Mouse (Mus musculus) spleen, adult 2 months (tissue): ENCODE data around the gene Cks1b. TPM values are rescaled to one million over a fixed set of nuclear protein-coding genes. Genes with fewer than 3 reads are reported as not detected.
"Not testable (repeated sequence)": the region's sequence is repeated elsewhere in the genome, so short reads cannot be mapped to it uniquely, and the experiment has no call there.

Experiments used
- DNase-seq, 2 experiments: peaks; one replicate each; pipeline versions ENCODE4 v3.0.0 to v3.0.0-alpha.2; 2012 to 2021; ENCODE audit warnings: low spot score in 2 of 2, low read depth in 1 of 2
- H3K27ac ChIP-seq: fragments of 200-500 bp; 2 replicates; pipeline ENCODE4 v1.5.1; 2012; ENCODE audit warnings: low read length, inconsistent platforms; ENCODE audit not compliant: insufficient read depth
- H3K27me3 ChIP-seq: fragments of 200-500 bp; 2 replicates; pipeline ENCODE4 v1.6.1; 2012; ENCODE audit warnings: mild to moderate bottlenecking, moderate library complexity, low read length, inconsistent platforms; ENCODE audit not compliant: control insufficient read depth, insufficient read depth
- H3K36me3 ChIP-seq: fragments of 200-500 bp; 2 replicates; pipeline ENCODE4 v1.6.1; 2012; ENCODE audit warnings: mild to moderate bottlenecking, low read length, inconsistent platforms; ENCODE audit not compliant: control insufficient read depth, insufficient read depth
- H3K4me1 ChIP-seq: fragments of 200-500 bp; 2 replicates; pipeline ENCODE4 v1.6.1; 2011; ENCODE audit warnings: inconsistent platforms; ENCODE audit not compliant: control insufficient read depth, insufficient read depth, insufficient read length
- H3K4me3 ChIP-seq: fragments of 200-500 bp; 2 replicates; pipeline ENCODE4 v1.5.1; 2011; ENCODE audit warnings: mild to moderate bottlenecking, inconsistent platforms; ENCODE audit not compliant: insufficient read depth, insufficient read length; ENCODE audit errors: extremely low read depth
- CTCF ChIP-seq: fragments of 200-500 bp; IDR thresholded peaks from 2 replicates; pipeline ENCODE4 v1.5.1; 2011; ENCODE audit warnings: mild to moderate bottlenecking, inconsistent platforms; ENCODE audit not compliant: insufficient read depth, insufficient read length, insufficient replicate concordance; ENCODE audit errors: extremely low read depth
- POLR2A ChIP-seq: fragments of 200-500 bp; IDR thresholded peaks from 2 replicates; pipeline ENCODE4 v1.6.1; 2011; ENCODE audit warnings: low read depth, low read length, inconsistent platforms
- WGBS: fragments of 180-500 bp; shearing (Covaris S2); methylation state at CpG from one replicate; pipeline ENCODE4 v1.1.7; 2018; 5-methylcytosine and 5-hydroxymethylcytosine counted together
- polyA plus RNA-seq: library from polyadenylated mRNA; depleted of rRNA; stranded (reverse); fragments of >200 nt; gene quantifications from 2 replicates; pipeline ENCODE4 v1.2.3, GENCODE M21; 2012

Gene Cks1b
- polyA plus RNA-seq, 1 experiment, result 20.6 TPM

DNA sequence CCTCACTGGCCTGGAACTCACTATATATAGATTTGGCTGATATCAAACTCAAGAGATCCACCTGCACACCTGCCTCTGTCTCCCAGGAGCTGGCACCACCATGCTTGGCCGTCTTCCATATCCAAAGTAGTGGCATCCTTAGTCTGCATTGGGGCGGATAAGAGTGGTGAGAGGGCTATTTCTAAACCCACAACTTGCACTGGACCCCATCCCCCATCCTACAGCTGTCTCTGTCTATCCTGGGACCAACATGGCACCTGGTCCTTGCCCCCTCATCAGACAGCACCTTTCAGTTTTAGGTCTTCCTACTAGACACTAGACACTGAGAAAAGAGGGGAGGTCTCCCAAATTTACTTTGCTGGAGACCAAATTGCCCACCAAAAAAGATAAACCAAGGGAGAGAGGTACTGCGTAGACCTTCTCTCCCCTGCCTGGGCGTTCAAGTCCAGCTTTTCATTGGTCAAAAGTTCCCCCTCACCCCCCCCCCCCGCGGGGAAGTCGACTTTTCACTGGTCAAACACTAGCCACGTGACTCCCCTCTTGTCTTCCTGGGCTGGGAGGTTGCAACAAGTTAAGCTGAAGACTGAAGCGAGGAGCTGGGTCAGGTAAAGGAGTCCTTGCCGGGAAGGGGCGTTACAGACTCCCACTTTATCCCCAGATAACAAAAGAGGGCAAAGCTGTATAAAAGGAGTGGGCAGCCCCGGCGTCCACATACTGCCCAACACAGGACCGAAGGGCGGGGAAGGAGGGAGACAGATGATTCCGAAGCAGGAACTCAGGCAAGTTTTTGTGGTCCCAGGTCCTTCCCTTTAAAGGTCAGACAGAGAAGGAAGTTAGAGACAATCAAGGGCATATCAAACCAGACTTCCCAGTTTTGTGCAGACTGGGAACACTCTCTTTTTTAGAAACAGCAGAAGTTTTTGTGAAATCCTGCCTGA, 18.3 kb upstream of the Cks1b start, which contains the start of gene Pbxip1:
TSS of gene Pbxip1 (plus strand) at position 531 of the 938 bp plus-strand sequence.
- H3K4me3 ChIP-seq, result peak within 1 kb of the TSS; percentile 86
- H3K36me3 ChIP-seq, result peaks cover 13% of the 10 kb centered on the region
- H3K27me3 ChIP-seq, result no peaks in the 10 kb centered on the region
- peaks cover 7% of the 10 kb centered on the region; the same call in 1 of the 2 replicates for H3K4me1 ChIP-seq
- DNase-seq, result peak; percentile 68 to 70
- TF ChIP-seq CTCF (no peak), POLR2A (peak; percentile 44; the same call in 1 of the 2 replicates)
- H3K27ac ChIP-seq, result peak within 1 kb of the TSS; percentile 87
- 7% methylated on average over 16 of the region's 16 CpGs for WGBS

DNA sequence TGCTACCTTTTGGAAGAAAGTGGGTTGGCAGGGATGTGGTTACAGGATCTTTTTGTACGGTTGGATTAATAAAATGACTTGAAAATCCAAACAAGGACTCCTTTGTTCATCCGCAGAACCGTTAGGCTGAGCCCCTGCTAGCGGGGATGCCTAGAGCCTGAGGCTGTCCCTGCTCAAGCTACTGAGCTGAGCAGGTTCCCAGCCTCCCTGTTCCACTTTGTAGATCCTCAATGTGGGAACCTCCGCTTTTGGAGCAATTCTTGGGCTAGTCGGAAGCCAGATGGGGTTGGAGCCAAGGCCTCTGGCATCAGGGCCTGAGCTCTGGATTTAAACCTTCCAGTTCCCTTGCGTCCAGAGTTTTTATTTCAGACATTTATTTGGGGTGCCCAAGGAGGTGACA, 16.9 kb upstream of the Cks1b start:
- Histone ChIP-seq H3K4me1 (peaks cover 10% of the 10 kb centered on the region; the same call in 1 of the 2 replicates), H3K27ac (no peak overlapping the region), H3K36me3 (peaks cover 13% of the 10 kb centered on the region), H3K4me3 (no peak overlapping the region), H3K27me3 (no peaks in the 10 kb centered on the region)
- no peak for TF ChIP-seq CTCF
- no peak for TF ChIP-seq POLR2A
- no peak for DNase-seq
- 95% methylated on average over 7 of the region's 7 CpGs for WGBS

DNA sequence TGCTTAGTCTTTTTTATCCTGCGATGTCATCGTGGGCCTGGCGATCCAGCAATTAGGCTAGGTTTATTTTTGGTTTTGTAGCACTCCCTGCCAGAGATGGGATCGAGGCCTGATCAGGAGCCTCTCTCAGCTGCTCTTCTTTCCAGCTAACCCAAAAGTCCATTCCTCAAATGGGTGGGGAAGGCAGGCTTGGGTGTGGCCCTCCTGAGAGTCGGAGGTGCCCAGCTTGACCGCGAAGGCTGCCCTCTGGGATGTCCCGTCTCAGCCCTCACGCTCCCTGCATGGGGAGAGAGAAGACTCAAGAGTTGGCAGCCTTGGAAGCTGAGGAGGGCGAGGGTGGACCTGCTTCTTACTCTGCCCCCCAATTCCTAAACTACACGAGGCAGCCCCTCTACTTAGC, 16.3 kb upstream of the Cks1b start:
- no peak for DNase-seq
- Histone ChIP-seq H3K4me1 (peaks cover 10% of the 10 kb centered on the region; the same call in 1 of the 2 replicates), H3K27ac (no peak overlapping the region), H3K4me3 (no peak overlapping the region), H3K27me3 (no peaks in the 10 kb centered on the region), H3K36me3 (peaks cover 10% of the 10 kb centered on the region)
- 87% methylated on average over 11 of the region's 11 CpGs for WGBS
- no peak for TF ChIP-seq CTCF
- TF ChIP-seq POLR2A, result no peak

DNA sequence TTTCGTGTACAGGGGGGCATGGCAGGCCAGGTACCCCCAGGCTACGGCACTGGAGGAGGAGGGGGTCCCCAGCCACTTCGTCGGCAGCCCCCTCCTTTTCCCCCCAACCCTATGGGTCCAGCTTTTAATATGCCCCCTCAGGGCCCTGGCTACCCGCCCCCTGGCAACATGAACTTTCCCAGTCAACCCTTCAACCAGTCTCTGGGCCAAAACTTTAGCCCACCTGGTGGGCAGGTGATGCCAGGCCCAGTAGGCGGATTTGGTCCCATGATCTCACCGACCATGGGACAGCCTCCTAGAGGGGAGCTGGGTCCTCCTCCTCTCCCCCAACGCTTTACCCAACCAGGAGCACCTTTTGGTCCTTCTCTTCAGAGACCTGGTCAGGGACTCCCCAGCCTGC, 14.4 kb upstream of the Cks1b start:
- H3K27me3 ChIP-seq, result no peaks in the 10 kb centered on the region
- peaks cover 12% of the 10 kb centered on the region for H3K36me3 ChIP-seq
- no peak for TF ChIP-seq POLR2A
- no peak for TF ChIP-seq CTCF
- peaks cover 5% of the 10 kb centered on the region; the same call in 1 of the 2 replicates for H3K4me1 ChIP-seq
- 96% methylated on average over 8 of the region's 8 CpGs for WGBS
- no peak for DNase-seq
- H3K27ac ChIP-seq, result no peak overlapping the region
- no peak overlapping the region for H3K4me3 ChIP-seq

DNA sequence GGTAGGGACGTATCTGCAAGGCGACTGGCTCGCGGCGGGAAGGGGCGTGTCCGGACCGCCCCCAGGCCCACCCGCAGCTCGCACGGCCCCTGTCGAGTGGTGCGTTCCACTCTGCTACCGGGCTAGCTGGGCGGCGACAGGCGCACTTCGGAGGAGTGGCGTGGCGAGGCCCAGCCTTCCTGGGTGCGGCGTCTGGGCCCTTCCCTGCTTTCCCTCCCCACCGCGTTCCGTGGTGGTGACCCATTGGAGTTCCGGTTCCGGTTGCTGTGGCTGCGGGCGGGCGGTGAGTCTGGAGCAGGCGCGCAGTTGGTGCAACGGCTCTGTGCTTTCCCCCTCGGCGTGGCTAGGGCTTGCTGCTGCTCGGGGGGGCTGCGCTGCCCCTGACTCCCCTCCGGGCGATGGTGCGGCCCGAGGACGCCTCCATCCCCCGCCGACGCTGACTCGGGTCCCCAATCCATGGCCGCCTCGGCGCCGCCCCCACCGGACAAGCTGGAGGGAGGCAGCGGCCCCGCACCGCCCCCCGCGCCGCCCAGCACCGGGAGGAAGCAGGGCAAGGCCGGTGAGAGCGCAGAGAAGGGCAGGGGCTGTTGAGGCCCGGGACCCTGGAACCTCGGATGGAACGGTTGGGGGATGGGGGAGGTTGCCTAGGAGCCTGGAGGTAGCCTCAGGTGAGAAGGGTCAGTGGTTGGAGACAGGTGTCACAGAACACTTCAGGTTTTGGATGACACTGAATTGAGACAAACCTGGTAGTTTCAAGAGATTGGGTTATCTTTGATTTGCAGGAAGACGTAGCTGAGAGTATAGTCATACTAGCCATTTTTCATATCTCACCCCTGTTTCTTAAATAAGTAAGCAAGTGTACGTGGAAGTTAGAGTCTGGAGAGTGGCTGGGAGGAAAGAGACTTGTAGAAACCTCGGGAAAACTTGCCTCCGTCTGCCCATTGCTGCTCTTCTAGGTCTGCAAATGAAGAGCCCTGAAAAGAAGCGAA, 12.3 kb upstream of the Cks1b start, which contains the start of gene Pygo2:
TSS of gene Pygo2 (plus strand) at position 44 of the 989 bp plus-strand sequence.
- peaks cover 21% of the 10 kb centered on the region for H3K36me3 ChIP-seq
- peak within 1 kb of the TSS; percentile 84 for H3K27ac ChIP-seq
- WGBS, result 3% methylated on average over 67 of the region's 68 CpGs
- peak within 1 kb of the TSS; percentile 80 for H3K4me3 ChIP-seq
- DNase-seq, result peak; percentile 76 to 91
- peaks cover 3% of the 10 kb centered on the region; the same call in 1 of the 2 replicates for H3K4me1 ChIP-seq
- peak; percentile 48 for TF ChIP-seq POLR2A
- TF ChIP-seq CTCF, result no peak
- H3K27me3 ChIP-seq, result no peaks in the 10 kb centered on the region

DNA sequence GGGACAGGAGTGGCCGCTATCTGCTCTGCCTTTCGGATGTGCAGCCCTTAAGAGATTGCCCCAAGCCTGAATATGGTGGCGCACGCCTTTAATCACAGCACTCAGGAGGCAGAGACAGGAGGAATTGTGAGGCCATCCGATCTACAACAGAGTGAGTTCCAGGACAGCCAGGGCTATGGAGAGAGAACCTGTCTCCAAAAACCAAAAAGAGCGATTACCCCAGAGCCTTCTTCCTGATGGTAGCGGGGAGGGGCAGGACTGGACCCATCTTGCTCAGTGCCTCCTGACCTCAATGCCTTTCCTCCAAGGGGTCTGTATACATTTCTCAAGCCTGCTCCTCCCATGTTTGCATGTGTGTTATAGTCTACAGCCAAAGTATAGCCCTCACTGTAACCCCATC, 10.8 kb upstream of the Cks1b start:
- not testable (repeated sequence) for H3K4me3 ChIP-seq, H3K27me3 ChIP-seq, DNase-seq, H3K4me1 ChIP-seq, H3K27ac ChIP-seq
- WGBS, result 98% methylated on average over 7 of the region's 7 CpGs
- peaks cover 27% of the 10 kb centered on the region for H3K36me3 ChIP-seq
